Mouse (Mus musculus) layer of hippocampus, postnatal 36 days (tissue): Measurements from ENCODE around the gene Prkar2b. TPM values are rescaled to one million over a fixed set of nuclear protein-coding genes. Genes with fewer than 3 reads are reported as not detected.

ENCODE experiments used
- DNase-seq, 2 experiments: peaks; one replicate each; pipeline ENCODE4 v3.0.0; 2022
- total RNA-seq, 2 experiments: library from RNA; stranded (reverse); gene quantifications; 2 replicates each; pipeline ENCODE4 v1.2.3; 2021

The Prkar2b gene
- total RNA-seq, 2 experiments from 2014 or later: 33.3 to 36.6 TPM

- DNase-seq: no peak
Measured at GRCm38 (mm10) chr12:31920464-31921405, 140.4 kb downstream of the Prkar2b start.

- no peak for DNase-seq
Measured at GRCm38 (mm10) chr12:31917245-31917644, 143.9 kb downstream of the Prkar2b start.

- no peak for DNase-seq
Measured at GRCm38 (mm10) chr12:31916691-31917090, 144.4 kb downstream of the Prkar2b start.

- DNase-seq: no peak
Measured at GRCm38 (mm10) chr12:31913614-31914013, 147.5 kb downstream of the Prkar2b start.

- DNase-seq: no peak
Measured at GRCm38 (mm10) chr12:31912966-31913551, 148.0 kb downstream of the Prkar2b start.

Other genes starting within 250 kb of the Prkar2b start
- 10 to 100 TPM; 24.8 to 27.8 TPM for gene Hbp1, start 110.8 kb downstream of the Prkar2b start, total RNA-seq
- gene Pik3cg, start 147.4 kb upstream of the Prkar2b start, total RNA-seq: 1 to 10 TPM; 4.0 TPM